Mouse (Mus musculus): ENCODE data around the gene H2afz.
A peak's percentile ranks its signal among the peaks of the same experiment; 100 is the strongest.
"Not testable (repeated sequence)": the region's sequence is repeated elsewhere in the genome, so short reads cannot be mapped to it uniquely, and the experiment has no call there.

H2afz gene

DNA sequence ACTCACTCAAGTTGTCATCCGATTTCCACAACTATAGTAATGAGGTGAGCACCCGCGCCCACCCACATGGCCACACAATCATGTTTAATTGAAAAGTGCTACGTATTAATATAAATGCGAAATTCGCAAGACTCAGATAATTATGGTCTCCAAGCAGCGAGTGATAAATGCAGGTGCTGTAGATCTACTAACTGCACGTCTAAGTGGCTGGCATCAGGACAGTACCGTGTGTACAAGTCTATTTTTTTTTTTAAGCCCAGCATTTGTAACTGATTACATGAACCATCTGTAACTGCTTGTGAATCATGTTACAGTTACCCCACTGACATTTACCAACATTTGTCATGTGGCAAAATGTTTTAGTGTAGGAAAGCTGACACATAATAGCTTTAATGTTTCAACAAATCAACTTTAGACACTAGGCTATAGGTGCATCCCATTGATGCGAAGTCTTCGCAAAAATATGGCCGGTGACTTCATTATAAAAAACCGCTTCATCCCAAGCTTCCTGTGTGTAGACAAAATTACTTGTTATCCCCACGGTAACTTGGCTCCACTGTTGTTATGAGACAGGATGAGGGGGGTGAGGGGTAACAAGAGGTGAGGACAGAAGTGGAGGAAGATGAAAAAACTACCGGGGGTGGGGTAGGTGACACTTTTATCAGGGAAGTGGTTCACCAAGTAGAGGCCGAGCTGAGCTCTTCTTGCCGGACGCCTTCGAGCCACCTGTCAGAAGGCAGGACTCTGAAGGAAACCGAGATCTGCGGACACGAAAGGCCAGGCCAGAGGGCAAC, 760 bp upstream of the H2afz start:
- peak; percentile 39 for DNase-seq (ENCODE audit: low read depth, low spot score)

DNA sequence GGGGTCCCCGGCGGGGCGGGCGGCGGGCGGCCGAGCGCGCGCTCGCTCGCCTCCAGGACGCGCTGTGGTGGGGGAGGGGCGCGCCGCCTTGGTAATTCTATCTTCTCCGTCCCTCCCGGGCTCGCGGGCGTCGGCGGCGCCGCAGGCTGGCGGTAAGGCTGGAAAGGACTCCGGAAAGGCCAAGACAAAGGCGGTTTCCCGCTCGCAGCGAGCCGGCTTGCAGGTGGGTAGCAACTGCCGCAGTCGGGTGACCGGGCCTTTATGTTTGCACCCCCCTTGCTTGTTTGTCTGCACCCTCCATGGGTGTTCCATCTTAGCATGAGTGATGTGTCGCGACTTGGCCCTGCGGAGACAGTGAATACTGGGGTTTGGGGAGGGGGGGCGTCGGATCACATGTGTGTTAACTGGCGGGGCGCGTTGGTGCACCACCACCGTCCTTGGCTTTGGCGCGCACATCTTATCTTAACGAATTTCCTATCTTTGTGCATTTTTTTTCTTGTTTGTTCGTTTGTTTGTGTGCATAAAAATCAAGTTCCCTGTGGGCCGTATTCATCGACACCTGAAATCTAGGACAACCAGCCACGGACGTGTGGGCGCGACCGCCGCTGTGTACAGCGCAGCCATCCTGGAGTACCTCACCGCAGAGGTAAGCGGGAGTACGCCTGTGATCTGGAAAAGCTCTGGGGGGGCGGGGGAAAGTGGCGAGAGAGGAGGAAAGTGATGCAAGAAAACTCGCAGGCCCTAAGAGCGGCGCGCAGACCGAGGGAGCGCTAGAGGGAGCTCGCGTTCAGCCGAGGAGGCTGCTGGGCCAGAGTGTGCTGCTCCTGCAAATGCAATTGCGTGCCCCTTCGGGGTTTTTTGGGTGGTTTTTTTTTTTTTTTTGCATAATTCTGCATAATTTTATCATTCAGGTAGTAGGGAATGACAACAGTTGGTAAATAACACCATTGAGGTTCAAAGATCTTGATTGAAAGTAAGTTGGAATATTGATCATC, 998 bp downstream of the H2afz start:
- peak; percentile 98 for DNase-seq (ENCODE audit: low read depth, low spot score)

- DNase-seq (ENCODE audit: low read depth, low spot score): no peak
Measured at GRCm38 (mm10) chr3:137867133-137867436, 2.8 kb downstream of the H2afz start.

DNA sequence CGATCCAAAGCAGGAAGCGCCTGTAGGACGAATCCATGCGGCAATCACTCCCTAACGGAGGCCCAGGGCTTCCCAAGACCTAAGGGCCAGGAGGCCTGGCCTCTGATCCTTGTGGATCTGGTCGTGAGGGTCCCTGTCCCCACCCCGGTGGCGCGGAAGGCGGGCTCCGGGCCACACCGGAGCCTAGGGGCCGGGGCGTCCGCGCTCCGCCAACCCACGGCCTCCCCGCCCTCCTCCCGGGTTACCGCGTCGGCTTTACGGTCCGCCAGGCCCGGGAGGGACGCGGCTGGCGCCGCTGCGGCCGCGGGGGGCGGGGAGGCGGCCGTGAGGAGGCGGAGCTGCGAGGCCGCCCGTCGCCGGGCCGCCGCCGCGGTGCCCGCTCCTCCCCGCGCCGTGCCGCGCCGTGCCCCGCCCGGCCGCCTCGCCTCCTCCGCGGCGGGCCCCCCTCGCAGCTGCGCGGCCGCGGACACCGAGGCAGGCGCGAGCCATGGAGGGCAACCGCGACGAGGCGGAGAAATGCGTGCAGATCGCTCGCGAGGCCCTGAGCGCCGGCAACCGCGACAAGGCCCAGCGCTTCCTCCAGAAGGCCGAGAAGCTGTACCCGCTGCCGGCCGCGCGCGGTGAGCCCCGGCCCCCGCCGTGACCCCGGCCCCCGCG, 3.3 kb downstream of the H2afz start, which contains the start of gene Dnajb14:
Gene Dnajb14, plus strand, starts transcription at position 239 of the 657 bp plus-strand sequence.
- DNase-seq (ENCODE audit: low read depth, low spot score): peak; percentile 79

DNA sequence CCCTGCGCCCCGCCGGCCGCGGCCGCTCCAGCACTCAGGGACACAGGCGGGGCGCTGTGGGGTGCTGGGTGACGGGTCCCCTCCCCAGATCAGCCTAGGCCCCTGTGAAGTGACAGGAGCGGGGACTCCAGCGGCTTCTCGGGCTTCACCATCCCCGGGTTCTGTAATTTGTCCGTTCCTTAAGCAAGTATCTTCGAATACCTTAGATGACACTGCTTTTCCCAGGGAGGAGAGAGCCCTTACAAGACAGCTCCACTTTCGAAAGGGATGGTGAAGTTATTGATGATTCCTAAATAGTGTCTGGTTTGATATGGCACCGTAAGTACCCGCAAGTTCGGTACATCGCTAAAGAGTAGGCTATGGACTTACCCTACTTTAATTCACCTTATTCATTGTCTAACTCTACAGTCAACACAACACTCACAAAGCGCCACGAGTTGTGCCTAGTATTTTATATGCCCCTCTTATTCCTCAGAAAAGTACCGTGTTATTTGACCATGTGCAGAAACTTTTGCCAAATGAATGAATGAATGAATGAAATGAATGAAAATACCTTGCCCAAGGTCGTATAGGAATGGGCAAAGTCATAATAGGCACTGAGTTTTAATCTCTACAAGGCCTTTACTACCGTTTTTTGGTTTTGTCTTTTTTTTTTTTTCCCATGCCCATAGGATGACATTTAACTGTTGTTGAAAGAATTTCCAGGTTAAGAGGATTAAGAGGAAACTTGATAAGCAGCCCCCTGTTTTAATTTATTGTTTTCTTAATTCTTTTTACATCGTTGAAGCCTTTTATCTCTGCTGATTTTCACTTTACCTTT, 4.0 kb downstream of the H2afz start:
- DNase-seq (ENCODE audit: low read depth, low spot score): peak; percentile 41

GRCm38 (mm10) chr3:137869395-137869794, 5.1 kb downstream of the H2afz start:
- DNase-seq (ENCODE audit: low read depth, low spot score): no peak

GRCm38 (mm10) chr3:137879313-137879712, 15.0 kb downstream of the H2afz start:
- no peak for DNase-seq (ENCODE audit: low read depth, low spot score)

- DNase-seq (ENCODE audit: low read depth, low spot score): peak; percentile 70
Measured at GRCm38 (mm10) chr3:137880109-137880748, 15.9 kb downstream of the H2afz start.

DNA sequence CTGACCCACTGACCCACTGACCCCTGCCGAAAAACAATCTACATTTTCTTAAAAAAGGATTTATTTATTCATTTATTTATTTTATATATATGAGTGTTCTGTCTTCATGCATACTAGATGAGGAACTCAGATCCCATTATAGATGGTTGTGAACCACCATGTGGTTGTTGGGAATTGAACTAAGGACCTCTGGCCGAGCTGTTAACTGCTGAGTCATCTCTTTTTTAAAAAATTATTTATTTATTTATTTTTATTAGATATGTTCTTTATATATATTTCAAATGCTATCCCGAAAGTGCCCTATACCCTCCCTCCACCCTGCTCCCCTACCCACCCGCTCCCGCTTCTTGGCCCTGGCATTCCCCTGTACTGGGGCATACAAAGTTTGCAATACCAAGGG, 16.8 kb downstream of the H2afz start:
- no peak for DNase-seq (ENCODE audit: low read depth, low spot score)

GRCm38 (mm10) chr3:137887961-137888360, 23.7 kb downstream of the H2afz start:
- DNase-seq (ENCODE audit: low read depth, low spot score): no peak

- no peak for DNase-seq (ENCODE audit: low read depth, low spot score)
Measured at GRCm38 (mm10) chr3:137891089-137891488, 26.8 kb downstream of the H2afz start.

DNA sequence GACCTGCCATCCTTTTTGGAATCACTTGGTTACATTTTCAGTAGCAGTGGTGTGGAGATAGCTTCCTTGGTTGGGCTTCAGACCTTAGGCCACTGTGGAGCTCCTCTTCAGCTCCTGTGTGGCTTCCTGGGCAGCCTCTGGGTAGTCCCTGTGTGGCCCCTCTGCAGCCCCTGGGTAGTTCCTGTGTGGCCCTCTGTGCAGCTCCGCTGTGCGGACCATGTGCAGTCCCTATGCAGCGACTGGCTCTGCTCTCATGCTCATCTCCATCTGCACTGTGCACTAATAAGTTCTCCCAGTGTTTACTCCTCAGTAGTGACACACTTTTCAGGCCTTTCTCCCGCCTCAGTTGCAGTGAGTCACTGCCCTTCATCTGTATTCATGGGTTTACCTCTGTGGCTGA, 27.8 kb downstream of the H2afz start:
- DNase-seq (ENCODE audit: low read depth, low spot score): peak; percentile 44

DNA sequence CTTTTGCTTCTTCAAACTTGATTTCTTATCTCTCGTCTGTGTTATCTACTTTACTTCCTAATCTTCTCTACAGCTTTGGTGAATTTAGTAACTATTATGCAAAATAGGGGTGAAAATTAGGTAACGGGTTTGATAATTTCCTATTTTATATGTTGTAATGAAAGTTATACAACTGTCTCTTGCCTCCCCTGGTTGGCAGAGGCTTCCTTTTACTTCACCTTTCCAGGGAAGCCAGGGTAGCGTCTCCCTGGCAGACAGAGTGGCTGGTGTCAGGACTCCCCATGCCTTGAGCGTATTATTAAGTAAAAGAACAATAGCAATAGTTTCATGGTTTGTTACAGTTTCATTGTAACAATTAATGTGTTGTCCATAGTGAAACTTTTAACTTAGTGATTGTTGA, 29.5 kb downstream of the H2afz start:
- no peak for DNase-seq (ENCODE audit: low read depth, low spot score)

DNA sequence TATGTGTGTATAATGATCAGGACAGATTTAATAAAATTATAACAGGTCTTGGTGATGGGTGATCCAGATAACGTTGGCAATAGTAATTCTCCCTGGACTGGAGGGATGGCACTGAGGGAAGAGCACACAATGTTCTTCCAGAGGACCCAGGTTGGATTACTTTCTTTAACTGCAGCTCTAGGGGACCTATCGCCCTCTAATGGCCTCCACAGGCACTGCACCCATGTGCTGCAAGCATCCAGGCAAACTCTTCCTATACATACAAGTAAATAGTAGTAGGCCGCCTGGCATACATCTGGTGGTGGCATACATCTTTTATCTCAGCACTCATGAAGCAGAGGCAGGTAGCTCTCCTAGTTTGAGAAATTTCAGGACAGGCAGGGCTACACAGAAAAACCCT, 30.9 kb downstream of the H2afz start:
- peak; percentile 15 for DNase-seq (ENCODE audit: low read depth, low spot score)

DNA sequence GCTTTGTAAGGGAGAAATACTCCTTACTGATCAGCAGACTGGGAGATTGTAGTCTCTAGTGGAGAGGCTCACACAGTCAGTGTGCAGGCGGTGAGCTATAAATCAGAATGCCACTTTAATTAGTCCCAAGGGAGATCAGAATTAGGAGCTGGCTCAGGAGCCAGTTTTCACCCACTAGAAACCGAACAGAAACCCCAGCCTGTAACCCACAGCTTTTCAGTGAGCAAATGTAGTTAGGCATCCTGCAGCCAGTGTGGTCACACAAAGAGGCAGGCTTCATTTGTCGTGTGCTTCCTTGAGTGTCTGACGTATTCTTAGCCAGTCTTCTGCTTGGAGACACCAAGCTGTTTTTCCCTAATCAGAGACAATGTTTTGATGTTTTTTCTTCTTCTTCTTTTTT, 32.1 kb downstream of the H2afz start:
- peak; percentile 10 for DNase-seq (ENCODE audit: low read depth, low spot score)

DNA sequence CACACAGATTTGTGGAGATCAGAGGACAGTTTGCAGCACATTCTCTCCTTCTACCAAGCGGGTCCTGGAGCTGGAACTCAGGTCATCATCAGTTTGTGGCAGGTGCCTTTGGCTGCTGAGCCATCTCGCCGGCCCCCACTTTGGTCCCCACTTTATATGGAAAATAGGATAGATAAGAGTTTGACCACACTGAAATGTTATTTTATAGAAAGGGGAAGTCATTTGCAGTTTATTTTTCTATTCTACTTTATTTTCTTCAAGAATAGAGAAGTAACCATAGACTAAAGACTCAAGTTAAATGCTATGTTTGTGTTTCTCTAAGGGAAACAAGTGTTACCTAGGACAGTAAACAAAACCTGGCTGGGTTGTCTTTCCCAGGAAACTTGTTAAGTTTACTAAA, 32.6 kb downstream of the H2afz start:
- DNase-seq (ENCODE audit: low read depth, low spot score): no peak

- DNase-seq (ENCODE audit: low read depth, low spot score): no peak
Measured at GRCm38 (mm10) chr3:137897685-137898084, 33.4 kb downstream of the H2afz start.

GRCm38 (mm10) chr3:137900149-137900548, 35.9 kb downstream of the H2afz start:
- peak; percentile 60 for DNase-seq (ENCODE audit: low read depth, low spot score)

GRCm38 (mm10) chr3:137913093-137913492, 48.8 kb downstream of the H2afz start:
- no peak for DNase-seq (ENCODE audit: low read depth, low spot score)

GRCm38 (mm10) chr3:137914567-137914966, 50.3 kb downstream of the H2afz start:
- DNase-seq (ENCODE audit: low read depth, low spot score): not testable (repeated sequence)
